Mouse (Mus musculus) CH12.LX (cell line): ENCODE results near the gene Gm49450. TPM values are rescaled to one million over a fixed set of nuclear protein-coding genes. Genes with fewer than 3 reads are reported as not detected.
A peak's percentile ranks its signal among the peaks of the same experiment; 100 is the strongest.

Experiments
- DNase-seq: peaks from one replicate; pipeline ENCODE4 v3.0.0-alpha.2; 2013; ENCODE audit errors: extremely low read depth
- H3K27ac ChIP-seq: 2 replicates; pipeline ENCODE4 v1.5.1; 2012; ENCODE audit warnings: low read depth, mild to moderate bottlenecking, control low read depth, moderate library complexity; ENCODE audit not compliant: insufficient read depth
- H3K27me3 ChIP-seq: replicated peaks from 2 replicates; pipeline ENCODE3; 2012; ENCODE audit warnings: inconsistent platforms
- H3K36me3 ChIP-seq, 2 experiments: replicated peaks in 1 of 2; 2 replicates each; pipeline versions ENCODE3 to v1.6.1; 2012; ENCODE audit warnings: inconsistent platforms in 1 of 2, low read length in 1 of 2, mild to moderate bottlenecking in 1 of 2, mixed read lengths in 1 of 2, moderate library complexity in 1 of 2; ENCODE audit not compliant: control insufficient read depth in 1 of 2, insufficient read depth in 1 of 2
- H3K4me1 ChIP-seq, 2 experiments: 2 replicates each; pipeline ENCODE4 v1.6.1; 2012; ENCODE audit warnings: inconsistent platforms in 1 of 2, moderate library complexity in 1 of 2; ENCODE audit not compliant: insufficient read depth in 2 of 2, control insufficient read depth in 1 of 2
- H3K4me2 ChIP-seq: 2 replicates; pipeline ENCODE4 v1.6.1; 2012; ENCODE audit warnings: low read depth, mild to moderate bottlenecking, control low read depth; ENCODE audit not compliant: poor library complexity, insufficient read depth, severe bottlenecking
- H3K4me3 ChIP-seq, 3 experiments: fragments of 150-350 bp in 1 of 3; sonication (generic) in 1 of 3; replicated peaks in 1 of 3; 2 replicates each; pipeline versions ENCODE3 to v1.5.1; 2011 to 2012; ENCODE audit warnings: low read depth in 2 of 3, low read length in 2 of 3, mild to moderate bottlenecking in 2 of 3, moderate library complexity in 2 of 3, control low read depth in 1 of 3, improper control_type of control experiment in 1 of 3, inconsistent platforms in 1 of 3, mixed read lengths in 1 of 3; ENCODE audit not compliant: poor library complexity in 1 of 3
- H3K79me2 ChIP-seq: replicated peaks from 2 replicates; pipeline ENCODE4 v1.6.1; 2012; ENCODE audit warnings: mild to moderate bottlenecking, moderate library complexity; ENCODE audit not compliant: control insufficient read depth, poor library complexity, insufficient read depth, severe bottlenecking; ENCODE audit errors: extremely low read depth
- H3K9ac ChIP-seq: 2 replicates; pipeline ENCODE4 v1.6.1; 2012; ENCODE audit warnings: low read depth, mild to moderate bottlenecking, control low read depth, moderate library complexity; ENCODE audit not compliant: insufficient read depth
- H3K9me3 ChIP-seq: replicated peaks from 2 replicates; pipeline ENCODE3; 2012; ENCODE audit warnings: low read length, inconsistent platforms, mixed read lengths
- BHLHE40 ChIP-seq: IDR thresholded peaks from 2 replicates; pipeline ENCODE4 v1.6.1; 2011; ENCODE audit warnings: mild to moderate bottlenecking, low read depth, low read length, improper control_type of control experiment
- CHD2 ChIP-seq: IDR thresholded peaks from 2 replicates; pipeline ENCODE4 v1.6.1; 2011; ENCODE audit warnings: low read length, improper control_type of control experiment
- CTCF ChIP-seq, 2 experiments: IDR thresholded peaks in 1 of 2; conservative IDR thresholded peaks in 1 of 2; 2 replicates each; pipeline ENCODE4 v1.5.1; 2011 to 2012; ENCODE audit warnings: low read depth in 2 of 2, low read length in 2 of 2, improper control_type of control experiment in 1 of 2, inconsistent platforms in 1 of 2, mild to moderate bottlenecking in 1 of 2, moderate library complexity in 1 of 2
- E2F4 ChIP-seq: IDR thresholded peaks from 2 replicates; pipeline ENCODE4 v1.6.1; 2011; ENCODE audit warnings: low read depth, low read length, improper control_type of control experiment; ENCODE audit not compliant: insufficient replicate concordance
- ELF1 ChIP-seq: IDR thresholded peaks from 2 replicates; pipeline ENCODE4 v1.6.1; 2014; ENCODE audit warnings: low read depth, mild to moderate bottlenecking, inconsistent platforms, low read length, improper control_type of control experiment
- ETS1 ChIP-seq: conservative IDR thresholded peaks from 2 replicates; pipeline ENCODE4 v1.6.1; 2012; ENCODE audit warnings: low read depth, mild to moderate bottlenecking, inconsistent platforms, low read length, improper control_type of control experiment, moderate library complexity
- GABPA ChIP-seq: IDR thresholded peaks from 2 replicates; pipeline ENCODE4 v1.6.1; 2012; ENCODE audit warnings: low read depth, low read length, improper control_type of control experiment, inconsistent platforms; ENCODE audit not compliant: insufficient replicate concordance
- HCFC1 ChIP-seq: IDR thresholded peaks from 2 replicates; pipeline ENCODE4 v1.6.1; 2012; ENCODE audit warnings: low read depth, mild to moderate bottlenecking, inconsistent platforms, low read length, improper control_type of control experiment
- IRF4 ChIP-seq: IDR thresholded peaks from 2 replicates; pipeline ENCODE4 v1.6.1; 2014; ENCODE audit warnings: low read depth, mild to moderate bottlenecking, inconsistent platforms, low read length, improper control_type of control experiment
- JUND ChIP-seq: conservative IDR thresholded peaks from 2 replicates; pipeline ENCODE4 v1.6.1; 2011; ENCODE audit warnings: low read depth, low read length, improper control_type of control experiment
- KAT2A ChIP-seq: IDR thresholded peaks from 2 replicates; pipeline ENCODE4 v1.6.1; 2012; ENCODE audit warnings: low read length, improper control_type of control experiment, inconsistent platforms; ENCODE audit not compliant: insufficient replicate concordance
- MAX ChIP-seq: IDR thresholded peaks from 2 replicates; pipeline ENCODE4 v1.6.1; 2011; ENCODE audit warnings: low read length, improper control_type of control experiment
- MAZ ChIP-seq: IDR thresholded peaks from 2 replicates; pipeline ENCODE4 v1.6.1; 2012; ENCODE audit warnings: low read depth, mild to moderate bottlenecking, inconsistent platforms, low read length, improper control_type of control experiment, moderate library complexity
- MEF2A ChIP-seq: IDR thresholded peaks from 2 replicates; pipeline ENCODE4 v1.6.1; 2014; ENCODE audit warnings: low read depth, mild to moderate bottlenecking, inconsistent platforms, low read length, improper control_type of control experiment, borderline replicate concordance
- MXI1 ChIP-seq: IDR thresholded peaks from 2 replicates; pipeline ENCODE4 v1.6.1; 2011; ENCODE audit warnings: mild to moderate bottlenecking, low read depth, low read length, improper control_type of control experiment
- MYC ChIP-seq: IDR thresholded peaks from 2 replicates; pipeline ENCODE4 v1.6.1; 2011; ENCODE audit warnings: low read depth, mild to moderate bottlenecking, improper control_type of control experiment, low read length
- NELFE ChIP-seq: IDR thresholded peaks from 2 replicates; pipeline ENCODE4 v1.6.1; 2011; ENCODE audit warnings: low read depth, low read length, improper control_type of control experiment
- PAX5 ChIP-seq: IDR thresholded peaks from 2 replicates; pipeline ENCODE4 v1.6.1; 2012; ENCODE audit warnings: low read length, inconsistent platforms, mixed read lengths
- RAD21 ChIP-seq: IDR thresholded peaks from 2 replicates; pipeline ENCODE4 v1.6.1; 2011; ENCODE audit warnings: low read depth, mild to moderate bottlenecking, low read length, improper control_type of control experiment, moderate library complexity
- RCOR1 ChIP-seq: conservative IDR thresholded peaks from 2 replicates; pipeline ENCODE4 v1.6.1; 2012; ENCODE audit warnings: low read depth, mild to moderate bottlenecking, inconsistent platforms, low read length, improper control_type of control experiment
- SIN3A ChIP-seq: IDR thresholded peaks from 2 replicates; pipeline ENCODE4 v1.6.1; 2012; ENCODE audit warnings: low read length, improper control_type of control experiment, inconsistent platforms
- SMC3 ChIP-seq: IDR thresholded peaks from 2 replicates; pipeline ENCODE4 v1.6.1; 2011; ENCODE audit warnings: low read depth, low read length, improper control_type of control experiment
- TCF12 ChIP-seq: IDR thresholded peaks from 2 replicates; pipeline ENCODE4 v1.6.1; 2014; ENCODE audit warnings: low read depth, mild to moderate bottlenecking, inconsistent platforms, low read length, improper control_type of control experiment
- UBTF ChIP-seq: IDR thresholded peaks from 2 replicates; pipeline ENCODE4 v1.6.1; 2012; ENCODE audit warnings: low read depth, mild to moderate bottlenecking, inconsistent platforms, low read length, improper control_type of control experiment, moderate library complexity
- USF1 ChIP-seq: IDR thresholded peaks from 2 replicates; pipeline ENCODE4 v1.6.1; 2014; ENCODE audit warnings: low read depth, mild to moderate bottlenecking, inconsistent platforms, low read length, improper control_type of control experiment
- USF2 ChIP-seq: conservative IDR thresholded peaks from 2 replicates; pipeline ENCODE4 v1.6.1; 2011; ENCODE audit warnings: low read depth, low read length, improper control_type of control experiment
- ZC3H11A ChIP-seq: IDR thresholded peaks from 2 replicates; pipeline ENCODE4 v1.6.1; 2012; ENCODE audit warnings: low read depth, mild to moderate bottlenecking, inconsistent platforms, low read length, improper control_type of control experiment
- ZKSCAN1 ChIP-seq: IDR thresholded peaks from 2 replicates; pipeline ENCODE4 v1.6.1; 2012; ENCODE audit warnings: low read depth, inconsistent platforms, low read length, improper control_type of control experiment, borderline replicate concordance
- ZMIZ1 ChIP-seq: IDR thresholded peaks from 2 replicates; pipeline ENCODE4 v1.6.1; 2012; ENCODE audit warnings: low read depth, mild to moderate bottlenecking, inconsistent platforms, low read length, improper control_type of control experiment
- ZNF384 ChIP-seq: IDR thresholded peaks from 2 replicates; pipeline ENCODE4 v1.6.1; 2012; ENCODE audit warnings: low read depth, low read length, improper control_type of control experiment, inconsistent platforms
- dilution Hi-C: fragments of 300-500 bp; cut with MboI; formaldehyde crosslinking; loops from 2 replicates; pipeline ENCODE4 v1.14.3; 2020; ENCODE audit warnings: low sequenced_read_pairs; ENCODE audit not compliant: extremely low pct_unique_long_range_greater_than_20kb, extremely low pct_ligation_motif_present
- in situ Hi-C: fragments of 300-500 bp; cut with MboI; formaldehyde crosslinking; loops from 3 replicates; pipeline ENCODE4 v1.14.3; 2019; ENCODE audit warnings: low sequenced_read_pairs, low pct_ligation_motif_present, low pct_unique_long_range_greater_than_20kb, mixed read lengths
- polyA plus RNA-seq: library from polyadenylated mRNA; unstranded; fragments of >175 nt; gene quantifications from 2 replicates; pipeline ENCODE4 v1.2.1, GENCODE M21; 2012; ENCODE audit warnings: low read depth; ENCODE audit not compliant: insufficient read length
- total RNA-seq, 2 experiments: library from RNA; depleted of rRNA; stranded (reverse); fragments of 300-350 nt in 1 of 2; fragments of >200 nt in 1 of 2; gene quantifications; 2 replicates each; pipeline ENCODE4 v1.2.3; 2012 to 2014

Gm49450 gene
- total and polyA plus RNA-seq, 3 experiments, result 0.38 to 125 (median 4.7) TPM

- Histone ChIP-seq H3K4me2 (no peak overlapping the region), H3K79me2 (no peaks in the 10 kb centered on the region), H3K4me1 (peaks cover 0 to 8% of the 10 kb centered on the region in 2 experiments; a peak in 2 of 4 replicates), H3K9ac (no peak overlapping the region), H3K27me3 (peaks cover 1% of the 10 kb centered on the region), H3K36me3 (peaks cover 0 to 1% of the 10 kb centered on the region in 2 experiments), H3K4me3 (no peak overlapping the region), H3K9me3 (peaks cover 6% of the 10 kb centered on the region), H3K27ac (no peak overlapping the region)
- TF ChIP-seq ETS1, result no peak
- TF ChIP-seq ZC3H11A, result peak; percentile 39
- TF ChIP-seq SMC3, result peak; percentile 93
- TF ChIP-seq SIN3A, result 0 out of 2 replicates have a peak, but pooled peaks have one; percentile 47
- no peak for TF ChIP-seq ZMIZ1
- TF ChIP-seq NELFE, result no peak
- TF ChIP-seq MAZ, result no peak
- TF ChIP-seq USF2, result no peak
- no peak for TF ChIP-seq ZKSCAN1
- TF ChIP-seq TCF12, result 0 out of 2 replicates have a peak, but pooled peaks have one; percentile 8
- TF ChIP-seq MEF2A, result peak; percentile 40; the same call in 1 of the 2 replicates
- no peak for TF ChIP-seq PAX5
- peak; percentile 20; the same call in 1 of the 2 replicates for TF ChIP-seq BHLHE40
- no peak for TF ChIP-seq CHD2
- TF ChIP-seq CTCF (conservative IDR thresholded peaks at IDR 0.05 in 1 of 2, IDR thresholded peaks at IDR 0.05 in 1 of 2; ENCODE audit: low read depth in 2 of 2, low read length in 2 of 2), result peak; percentile 78 to 97
- TF ChIP-seq MAX, result peak; percentile 94
- TF ChIP-seq GABPA, result no peak
- TF ChIP-seq MXI1, result peak; percentile 65
- 0 out of 2 replicates have a peak, but pooled peaks have one; percentile 40 for TF ChIP-seq RCOR1
- no peak for TF ChIP-seq UBTF
- no peak for TF ChIP-seq USF1
- peak; percentile 99 for TF ChIP-seq MYC
- TF ChIP-seq ELF1, result peak; percentile 27
- TF ChIP-seq HCFC1, result no peak
- 0 out of 2 replicates have a peak, but pooled peaks have one; percentile 20 for TF ChIP-seq ZNF384
- TF ChIP-seq IRF4, result peak; percentile 6; the same call in 1 of the 2 replicates
- no peak for TF ChIP-seq E2F4
- TF ChIP-seq RAD21, result peak; percentile 87
- TF ChIP-seq KAT2A, result 0 out of 2 replicates have a peak, but pooled peaks have one; percentile 23
- TF ChIP-seq JUND, result peak; percentile 18; the same call in 1 of the 2 replicates
- in situ Hi-C loops, result no loop called here
- peak; percentile 81 for DNase-seq
- dilution Hi-C loops, result no loop called here
Observed at GRCm38 (mm10) chr15:98891907-98892606, 61.3 kb downstream of the Gm49450 start.
